Mouse (Mus musculus): ENCODE results near the gene Atg7. TPM values are rescaled to one million over a fixed set of nuclear protein-coding genes. Genes with fewer than 3 reads are reported as not detected.

The Atg7 gene
- polyA plus RNA-seq, 1 experiment from 2014 or later, result 18.4 TPM

- no peak for DNase-seq
- WGBS, result 76% methylated on average over 6 of the region's 6 CpGs
- Histone ChIP-seq H3K9me3 (ENCODE audit: control insufficient read depth, low read length) (no peaks in the 10 kb centered on the region), H3K9ac (replicated peaks; ENCODE audit: low read length) (no peak overlapping the region), H3K27me3 (ENCODE audit: control insufficient read depth, insufficient read depth, low read length) (no peaks in the 10 kb centered on the region), H3K4me1 (ENCODE audit: control insufficient read depth, insufficient read depth, low read length) (peaks cover 68% of the 10 kb centered on the region), H3K36me3 (ENCODE audit: control insufficient read depth, insufficient read depth, low read length) (no peaks in the 10 kb centered on the region), H3K4me3 (replicated peaks; ENCODE audit: low read depth, low read length) (no peak overlapping the region), H3K27ac (replicated peaks; ENCODE audit: low read depth, low read length) (peak overlapping the region; percentile 91), H3K4me2 (ENCODE audit: low read length) (no peak overlapping the region)
- ATAC-seq (ENCODE audit: low FRiP score, low TSS enrichment), result no peak
These were observed 233.6 kb downstream of the Atg7 start for GRCm38 (mm10) chr6:114876546-114876945.

GRCm38 (mm10) chr6:114878841-114879520 lies 236.1 kb downstream of the Atg7 start:
- no peak overlapping the region for H3K4me2 ChIP-seq (ENCODE audit: low read length)
- H3K9ac ChIP-seq (replicated peaks; ENCODE audit: low read length), result no peak overlapping the region
- ATAC-seq (ENCODE audit: low FRiP score, low TSS enrichment) (no peak), DNase-seq (no peak)
- H3K27me3 ChIP-seq (ENCODE audit: control insufficient read depth, insufficient read depth, low read length), result no peaks in the 10 kb centered on the region
- no peaks in the 10 kb centered on the region for H3K36me3 ChIP-seq (ENCODE audit: control insufficient read depth, insufficient read depth, low read length)
- WGBS, result 74% methylated on average over 19 of the region's 19 CpGs
- H3K4me1 ChIP-seq (ENCODE audit: control insufficient read depth, insufficient read depth, low read length), result peaks cover 77% of the 10 kb centered on the region
- H3K4me3 ChIP-seq (replicated peaks; ENCODE audit: low read depth, low read length), result no peak overlapping the region
- H3K27ac ChIP-seq (replicated peaks; ENCODE audit: low read depth, low read length), result 0 out of 2 replicates have a peak overlapping the region, but pooled peaks have one; percentile 20
- H3K9me3 ChIP-seq (ENCODE audit: control insufficient read depth, low read length), result no peaks in the 10 kb centered on the region

GRCm38 (mm10) chr6:114880798-114881197 lies 237.9 kb downstream of the Atg7 start:
- no peaks in the 10 kb centered on the region for H3K9me3 ChIP-seq (ENCODE audit: control insufficient read depth, low read length)
- 76% methylated on average over 4 of the region's 4 CpGs for WGBS
- H3K27ac ChIP-seq (replicated peaks; ENCODE audit: low read depth, low read length), result no peak overlapping the region
- 0 out of 2 replicates have a peak, but pooled peaks cover 1% of the 10 kb centered on the region for H3K36me3 ChIP-seq (ENCODE audit: control insufficient read depth, insufficient read depth, low read length)
- H3K27me3 ChIP-seq (ENCODE audit: control insufficient read depth, insufficient read depth, low read length), result no peaks in the 10 kb centered on the region
- ATAC-seq (ENCODE audit: low FRiP score, low TSS enrichment) (no peak), DNase-seq (no peak)
- H3K9ac ChIP-seq (replicated peaks; ENCODE audit: low read length), result no peak overlapping the region
- H3K4me3 ChIP-seq (replicated peaks; ENCODE audit: low read depth, low read length), result no peak overlapping the region
- no peak overlapping the region for H3K4me2 ChIP-seq (ENCODE audit: low read length)
- peaks cover 59% of the 10 kb centered on the region for H3K4me1 ChIP-seq (ENCODE audit: control insufficient read depth, insufficient read depth, low read length)

GRCm38 (mm10) chr6:114882212-114882611 lies 239.3 kb downstream of the Atg7 start:
- Histone ChIP-seq H3K27me3 (ENCODE audit: control insufficient read depth, insufficient read depth, low read length) (no peaks in the 10 kb centered on the region), H3K9me3 (ENCODE audit: control insufficient read depth, low read length) (no peaks in the 10 kb centered on the region), H3K36me3 (ENCODE audit: control insufficient read depth, insufficient read depth, low read length) (0 out of 2 replicates have a peak, but pooled peaks cover 4% of the 10 kb centered on the region), H3K27ac (replicated peaks; ENCODE audit: low read depth, low read length) (peak overlapping the region; percentile 96), H3K4me3 (replicated peaks; ENCODE audit: low read depth, low read length) (no peak overlapping the region), H3K9ac (replicated peaks; ENCODE audit: low read length) (peak overlapping the region; percentile 34; the same call in 1 of the 2 replicates), H3K4me2 (ENCODE audit: low read length) (no peak overlapping the region), H3K4me1 (ENCODE audit: control insufficient read depth, insufficient read depth, low read length) (peaks cover 50% of the 10 kb centered on the region)
- WGBS, result 31% methylated on average over 5 of the region's 5 CpGs
- ATAC-seq (ENCODE audit: low FRiP score, low TSS enrichment), result no peak
- DNase-seq, result no peak

- Histone ChIP-seq H3K4me2 (ENCODE audit: low read length) (0 out of 2 replicates have a peak overlapping the region, but pooled peaks have one; percentile 16), H3K27me3 (ENCODE audit: control insufficient read depth, insufficient read depth, low read length) (no peaks in the 10 kb centered on the region), H3K9me3 (ENCODE audit: control insufficient read depth, low read length) (no peaks in the 10 kb centered on the region), H3K36me3 (ENCODE audit: control insufficient read depth, insufficient read depth, low read length) (0 out of 2 replicates have a peak, but pooled peaks cover 4% of the 10 kb centered on the region), H3K9ac (replicated peaks; ENCODE audit: low read length) (peak overlapping the region; percentile 34; the same call in 1 of the 2 replicates), H3K4me1 (ENCODE audit: control insufficient read depth, insufficient read depth, low read length) (peaks cover 50% of the 10 kb centered on the region), H3K27ac (replicated peaks; ENCODE audit: low read depth, low read length) (peak overlapping the region; percentile 96), H3K4me3 (replicated peaks; ENCODE audit: low read depth, low read length) (no peak overlapping the region)
- WGBS, result 10% methylated on average over 7 of the region's 7 CpGs
- DNase-seq (peak; percentile 56), ATAC-seq (ENCODE audit: low FRiP score, low TSS enrichment) (peak; percentile 38; the same call in 1 of the 2 replicates)
These were observed 239.8 kb downstream of the Atg7 start for GRCm38 (mm10) chr6:114882675-114883074.

GRCm38 (mm10) chr6:114883261-114883740 lies 240.4 kb downstream of the Atg7 start:
- Histone ChIP-seq H3K36me3 (ENCODE audit: control insufficient read depth, insufficient read depth, low read length) (0 out of 2 replicates have a peak, but pooled peaks cover 4% of the 10 kb centered on the region), H3K4me2 (ENCODE audit: low read length) (peak overlapping the region; percentile 34), H3K4me3 (replicated peaks; ENCODE audit: low read depth, low read length) (no peak overlapping the region), H3K27me3 (ENCODE audit: control insufficient read depth, insufficient read depth, low read length) (no peaks in the 10 kb centered on the region), H3K9me3 (ENCODE audit: control insufficient read depth, low read length) (no peaks in the 10 kb centered on the region), H3K9ac (replicated peaks; ENCODE audit: low read length) (peak overlapping the region; percentile 54), H3K4me1 (ENCODE audit: control insufficient read depth, insufficient read depth, low read length) (peaks cover 44% of the 10 kb centered on the region), H3K27ac (replicated peaks; ENCODE audit: low read depth, low read length) (peak overlapping the region; percentile 96)
- WGBS, result 3% methylated on average over 9 of the region's 9 CpGs
- ATAC-seq (ENCODE audit: low FRiP score, low TSS enrichment) (peak; percentile 87), DNase-seq (peak; percentile 90)

GRCm38 (mm10) chr6:114885129-114885528 lies 242.2 kb downstream of the Atg7 start:
- H3K4me3 ChIP-seq (replicated peaks; ENCODE audit: low read depth, low read length), result no peak overlapping the region
- H3K4me1 ChIP-seq (ENCODE audit: control insufficient read depth, insufficient read depth, low read length), result peaks cover 45% of the 10 kb centered on the region
- no peaks in the 10 kb centered on the region for H3K9me3 ChIP-seq (ENCODE audit: control insufficient read depth, low read length)
- H3K36me3 ChIP-seq (ENCODE audit: control insufficient read depth, insufficient read depth, low read length), result 0 out of 2 replicates have a peak, but pooled peaks cover 4% of the 10 kb centered on the region
- no peak for ATAC-seq (ENCODE audit: low FRiP score, low TSS enrichment)
- no peak for DNase-seq
- no peak overlapping the region for H3K4me2 ChIP-seq (ENCODE audit: low read length)
- WGBS, result 80% methylated on average over 5 of the region's 5 CpGs
- H3K27ac ChIP-seq (replicated peaks; ENCODE audit: low read depth, low read length), result no peak overlapping the region
- no peak overlapping the region for H3K9ac ChIP-seq (replicated peaks; ENCODE audit: low read length)
- H3K27me3 ChIP-seq (ENCODE audit: control insufficient read depth, insufficient read depth, low read length), result no peaks in the 10 kb centered on the region

- WGBS, result 94% methylated on average over 6 of the region's 6 CpGs
- Histone ChIP-seq H3K4me3 (replicated peaks; ENCODE audit: low read depth, low read length) (no peak overlapping the region), H3K9ac (replicated peaks; ENCODE audit: low read length) (no peak overlapping the region), H3K4me1 (ENCODE audit: control insufficient read depth, insufficient read depth, low read length) (peaks cover 48% of the 10 kb centered on the region), H3K9me3 (ENCODE audit: control insufficient read depth, low read length) (no peaks in the 10 kb centered on the region), H3K36me3 (ENCODE audit: control insufficient read depth, insufficient read depth, low read length) (0 out of 2 replicates have a peak, but pooled peaks cover 4% of the 10 kb centered on the region), H3K27ac (replicated peaks; ENCODE audit: low read depth, low read length) (no peak overlapping the region), H3K27me3 (ENCODE audit: control insufficient read depth, insufficient read depth, low read length) (no peaks in the 10 kb centered on the region), H3K4me2 (ENCODE audit: low read length) (no peak overlapping the region)
- DNase-seq (no peak), ATAC-seq (ENCODE audit: low FRiP score, low TSS enrichment) (no peak)
These were observed 243.1 kb downstream of the Atg7 start for GRCm38 (mm10) chr6:114886012-114886411.

Measured in midbrain, embryonic 14.5 days (tissue).